Mouse (Mus musculus) heart, postnatal 0 days (tissue): ENCODE measurements around the gene Usp17ld. TPM values are rescaled to one million over a fixed set of nuclear protein-coding genes. Genes with fewer than 3 reads are reported as not detected.
"Not testable (repeated sequence)": the region's sequence is repeated elsewhere in the genome, so short reads cannot be mapped to it uniquely, and the experiment has no call there.

Source experiments
- ATAC-seq: fragments of 200-750 bp; cut with Nextera tagmentation; 2 replicates; pipeline ENCODE4 v1.8.0; 2017; ENCODE audit warnings: low read depth, moderate number of reproducible peaks, moderate library complexity; ENCODE audit not compliant: insufficient read depth
- DNase-seq: peaks from one replicate; pipeline ENCODE4 v3.0.0-alpha.2; 2016; ENCODE audit warnings: low spot score
- H3K27ac ChIP-seq: fragments of 300-500 bp; sonication (generic); 2 replicates; pipeline ENCODE4 v1.5.1; 2014; ENCODE audit warnings: low read depth, mild to moderate bottlenecking
- H3K27me3 ChIP-seq: fragments of 300-500 bp; sonication (generic); 2 replicates; pipeline ENCODE4 v1.6.1; 2014; ENCODE audit warnings: low read length, mixed read lengths; ENCODE audit not compliant: control insufficient read depth, insufficient read depth
- H3K36me3 ChIP-seq: fragments of 300-500 bp; sonication (generic); replicated peaks from 2 replicates; pipeline ENCODE4 v1.6.1; 2014; ENCODE audit warnings: low read length, mixed read lengths; ENCODE audit not compliant: control insufficient read depth, insufficient read depth
- H3K4me1 ChIP-seq: fragments of 300-500 bp; sonication (generic); 2 replicates; pipeline ENCODE4 v1.6.1; 2014; ENCODE audit warnings: antibody characterized with exemption; ENCODE audit not compliant: control insufficient read depth, insufficient read depth
- H3K4me2 ChIP-seq: fragments of 300-500 bp; sonication (generic); 2 replicates; pipeline ENCODE4 v1.6.1; 2014; ENCODE audit warnings: low read depth, mild to moderate bottlenecking, low read length, moderate library complexity
- H3K4me3 ChIP-seq: fragments of 300-500 bp; sonication (generic); 2 replicates; pipeline ENCODE4 v1.5.1; 2014; ENCODE audit warnings: low read depth, low read length
- H3K9ac ChIP-seq: fragments of 300-500 bp; sonication (generic); replicated peaks from 2 replicates; pipeline ENCODE4 v1.6.1; 2014; ENCODE audit warnings: low read depth, low read length, mixed read lengths
- H3K9me3 ChIP-seq: fragments of 300-500 bp; sonication (generic); replicated peaks from 2 replicates; pipeline ENCODE4 v1.6.1; 2016; ENCODE audit warnings: low read length; ENCODE audit not compliant: control insufficient read depth
- CTCF ChIP-seq: IDR thresholded peaks from 2 replicates; pipeline ENCODE4 v1.5.1; 2016; ENCODE audit warnings: antibody characterized with exemption, control low read depth, low read depth
- EP300 ChIP-seq: IDR thresholded peaks from 2 replicates; pipeline ENCODE4 v1.6.1; 2016; ENCODE audit warnings: antibody characterized with exemption, low read depth
- WGBS: fragments of 180-500 bp; shearing (Covaris S2); extraction: QIAGEN DNeasy Blood & Tissue Kit; methylation state at CpG from one replicate; pipeline ENCODE4 v1.1.7; 2014; 5-methylcytosine and 5-hydroxymethylcytosine counted together
- microRNA-seq: library from miRNA; unstranded; fragments of <30 nt; microRNA quantifications from one replicate; pipeline ENCODE4, GENCODE M21; 2016
- polyA plus RNA-seq: library from polyadenylated mRNA; unstranded; fragments of >200 nt; fragmentation: Nextera tagmentation; extraction: Ambion mirVana; gene quantifications from 2 replicates; pipeline ENCODE4 v1.2.1, GENCODE M21; 2015
- total RNA-seq: library from RNA; depleted of rRNA; stranded (reverse); fragments of >200 nt; gene quantifications from 2 replicates; pipeline ENCODE4 v1.2.3, GENCODE M21; 2014; ENCODE audit warnings: low replicate concordance; rRNA removed

The Usp17ld gene
- total RNA-seq (not detected in 2 replicates), polyA plus RNA-seq (not detected in 2 replicates)

GRCm38 (mm10) chr7:103252405-103252804 is at the start of gene Usp17ld:
Gene Usp17ld (minus strand): TSS chr7:103252505.
- not testable (repeated sequence) for H3K36me3 ChIP-seq, H3K4me3 ChIP-seq, ATAC-seq, H3K27me3 ChIP-seq, H3K9ac ChIP-seq, H3K4me2 ChIP-seq, H3K9me3 ChIP-seq, H3K27ac ChIP-seq, H3K4me1 ChIP-seq, DNase-seq

DNA sequence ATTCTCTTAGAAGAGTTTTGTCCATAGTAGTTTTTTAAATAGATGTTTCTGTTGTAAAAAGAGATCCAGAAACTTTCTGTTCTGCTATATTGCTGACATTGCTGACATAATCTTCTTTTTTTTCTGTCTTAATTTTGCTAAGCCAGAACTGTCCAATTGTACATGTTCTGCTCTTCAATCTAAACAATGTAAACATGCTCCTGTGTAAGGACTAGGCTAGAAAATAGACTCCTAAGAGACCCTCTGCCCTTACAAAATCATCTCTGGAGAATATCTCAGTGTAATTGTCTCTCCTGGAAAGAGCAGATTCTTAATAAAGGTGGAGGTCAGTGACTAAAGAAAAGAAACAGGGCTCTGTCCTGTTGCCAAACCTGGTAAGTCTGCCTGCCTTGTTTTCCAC is 35.6 kb downstream of the Usp17ld start, which contains the start of gene Olfr594:
TSS of gene Olfr594 (plus strand) at position 301 of the 400 bp plus-strand sequence.
- Histone ChIP-seq H3K4me1 (no peaks in the 10 kb centered on the region), H3K9me3 (no peaks in the 10 kb centered on the region), H3K4me3 (no peak within 1 kb of the TSS), H3K36me3 (no peaks in the 10 kb centered on the region), H3K9ac (no peak within 1 kb of the TSS), H3K4me2 (no peak within 1 kb of the TSS), H3K27me3 (no peaks in the 10 kb centered on the region), H3K27ac (no peak within 1 kb of the TSS)
- ATAC-seq (no peak), DNase-seq (no peak)
- TF ChIP-seq CTCF (no peak), EP300 (no peak)

DNA sequence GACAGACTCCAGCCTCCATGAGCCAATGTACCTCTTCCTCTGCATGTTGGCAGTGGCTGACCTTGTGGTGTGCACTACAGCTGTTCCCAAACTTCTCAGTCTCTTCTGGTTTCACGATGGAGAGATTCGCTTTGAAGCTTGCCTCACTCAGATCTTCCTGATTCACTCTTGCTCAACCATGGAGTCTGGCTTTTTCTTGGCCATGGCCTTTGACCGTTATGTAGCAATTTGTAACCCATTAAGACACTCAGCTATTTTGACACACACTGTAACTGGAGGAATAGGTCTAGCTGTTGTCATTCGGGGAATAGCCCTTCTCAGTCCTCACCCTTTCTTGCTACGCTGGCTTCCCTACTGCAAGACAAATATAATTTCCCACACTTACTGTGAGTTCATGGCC is 40.3 kb downstream of the Usp17ld start:
- not testable (repeated sequence) for H3K9ac ChIP-seq, ATAC-seq, DNase-seq, H3K27me3 ChIP-seq, H3K36me3 ChIP-seq, H3K27ac ChIP-seq, H3K4me1 ChIP-seq, H3K9me3 ChIP-seq, H3K4me2 ChIP-seq, H3K4me3 ChIP-seq
- 83% methylated on average over 5 of the region's 5 CpGs for WGBS

DNA sequence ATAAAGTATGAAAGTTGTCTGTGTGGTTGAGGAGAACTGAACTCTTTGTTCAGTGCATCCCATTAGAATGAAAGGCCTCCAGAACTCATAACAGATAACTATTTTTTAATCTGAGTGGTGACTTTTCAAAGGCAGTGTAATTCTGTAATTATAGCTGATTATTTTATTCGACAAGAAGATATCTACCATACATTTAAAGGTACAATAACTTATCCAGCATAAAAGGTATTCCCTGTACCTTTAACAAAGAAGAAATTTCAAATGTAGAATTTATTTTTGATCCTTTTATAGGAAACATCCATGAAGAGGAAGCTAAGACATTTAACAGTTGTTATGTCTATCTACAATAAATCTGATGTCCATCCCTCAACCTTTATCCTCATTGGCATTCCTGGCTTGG is 40.7 kb downstream of the Usp17ld start, which contains the start of gene Olfr593:
TSS of gene Olfr593 (plus strand) at position 301 of the 400 bp plus-strand sequence.
- no peaks in the 10 kb centered on the region for H3K36me3 ChIP-seq
- ATAC-seq (no peak), DNase-seq (no peak)
- WGBS: 56% methylated on average over 1 of the region's 1 CpGs
- no peaks in the 10 kb centered on the region for H3K9me3 ChIP-seq
- no peak for TF ChIP-seq EP300
- no peak for TF ChIP-seq CTCF
- no peaks in the 10 kb centered on the region for H3K27me3 ChIP-seq
- no peak within 1 kb of the TSS for H3K9ac ChIP-seq
- no peak within 1 kb of the TSS for H3K4me3 ChIP-seq
- no peak within 1 kb of the TSS for H3K27ac ChIP-seq
- H3K4me2 ChIP-seq: no peak within 1 kb of the TSS
- no peaks in the 10 kb centered on the region for H3K4me1 ChIP-seq

Small RNA genes lying within 50 kb of the gene (microRNA-seq; reads per million reads assigned to microRNA genes)
- not detected for gene Gm23550
- not detected for gene Gm25171

Other genes with a start within 250 kb of the Usp17ld start
- gene Olfr582, start 214.5 kb downstream of the Usp17ld start, total RNA-seq: not detected in 2 replicates
- not detected in 2 replicates for gene Olfr582, start 214.5 kb downstream of the Usp17ld start, polyA plus RNA-seq
- not detected in 2 replicates for gene Olfr583, start 201.2 kb downstream of the Usp17ld start, total RNA-seq
- not detected in 2 replicates for gene Olfr583, start 201.2 kb downstream of the Usp17ld start, polyA plus RNA-seq
- not detected in 2 replicates for gene Olfr584, start 170.6 kb downstream of the Usp17ld start, total RNA-seq
- gene Olfr584, start 170.6 kb downstream of the Usp17ld start, polyA plus RNA-seq: not detected in 2 replicates
- gene Olfr585, start 154.8 kb downstream of the Usp17ld start, total RNA-seq: not detected in 2 replicates
- gene Olfr585, start 154.8 kb downstream of the Usp17ld start, polyA plus RNA-seq: not detected in 2 replicates
- gene Olfr586, start 126.9 kb downstream of the Usp17ld start, total RNA-seq: not detected in 2 replicates
- gene Olfr586, start 126.9 kb downstream of the Usp17ld start, polyA plus RNA-seq: not detected in 2 replicates
- not detected in 2 replicates for gene Olfr588-ps1, start 111.6 kb downstream of the Usp17ld start, total RNA-seq
- gene Olfr588-ps1, start 111.6 kb downstream of the Usp17ld start, polyA plus RNA-seq: not detected in 2 replicates
- not detected in 2 replicates for gene Olfr589, start 96.1 kb downstream of the Usp17ld start, total RNA-seq
- gene Olfr589, start 96.1 kb downstream of the Usp17ld start, polyA plus RNA-seq: not detected in 2 replicates
- not detected in 2 replicates for gene Olfr591, start 74.2 kb downstream of the Usp17ld start, total RNA-seq
- gene Olfr591, start 74.2 kb downstream of the Usp17ld start, polyA plus RNA-seq: not detected in 2 replicates
- gene Olfr592, start 67.7 kb downstream of the Usp17ld start, total RNA-seq: not detected in 2 replicates
- gene Olfr592, start 67.7 kb downstream of the Usp17ld start, polyA plus RNA-seq: not detected in 2 replicates
- not detected in 2 replicates for gene Olfr593, start 40.6 kb downstream of the Usp17ld start, total RNA-seq
- not detected in 2 replicates for gene Olfr593, start 40.6 kb downstream of the Usp17ld start, polyA plus RNA-seq
- gene Olfr594, start 35.5 kb downstream of the Usp17ld start, total RNA-seq: not detected in 2 replicates
- gene Olfr594, start 35.5 kb downstream of the Usp17ld start, polyA plus RNA-seq: not detected in 2 replicates
- not detected in 2 replicates for gene Olfr596, start 53.1 kb upstream of the Usp17ld start, total RNA-seq
- gene Olfr596, start 53.1 kb upstream of the Usp17ld start, polyA plus RNA-seq: not detected in 2 replicates
- not detected in 2 replicates for gene Olfr597, start 63.8 kb upstream of the Usp17ld start, total RNA-seq
- gene Olfr597, start 63.8 kb upstream of the Usp17ld start, polyA plus RNA-seq: not detected in 2 replicates
- not detected in 2 replicates for gene Olfr598, start 71.1 kb upstream of the Usp17ld start, total RNA-seq
- not detected in 2 replicates for gene Olfr598, start 71.1 kb upstream of the Usp17ld start, polyA plus RNA-seq
- gene Olfr599, start 83.4 kb upstream of the Usp17ld start, total RNA-seq: not detected in 2 replicates
- gene Olfr599, start 83.4 kb upstream of the Usp17ld start, polyA plus RNA-seq: not detected in 2 replicates
- not detected in 2 replicates for gene Olfr600, start 97.2 kb upstream of the Usp17ld start, total RNA-seq
- not detected in 2 replicates for gene Olfr600, start 97.2 kb upstream of the Usp17ld start, polyA plus RNA-seq
- gene Olfr601, start 110.2 kb upstream of the Usp17ld start, total RNA-seq: not detected in 2 replicates
- gene Olfr601, start 110.2 kb upstream of the Usp17ld start, polyA plus RNA-seq: not detected in 2 replicates
- gene Olfr603, start 133.7 kb upstream of the Usp17ld start, total RNA-seq: not detected in 2 replicates
- gene Olfr603, start 133.7 kb upstream of the Usp17ld start, polyA plus RNA-seq: not detected in 2 replicates
- gene Usp17lc, start 162.6 kb upstream of the Usp17ld start, total RNA-seq: not detected in 2 replicates
- gene Usp17lc, start 162.6 kb upstream of the Usp17ld start, polyA plus RNA-seq: 0.12 and 0.19 TPM in 2 replicates
- not detected in 2 replicates for gene Olfr605, start 192.9 kb upstream of the Usp17ld start, total RNA-seq
- not detected in 2 replicates for gene Olfr605, start 192.9 kb upstream of the Usp17ld start, polyA plus RNA-seq
- gene Olfr606, start 196.5 kb upstream of the Usp17ld start, total RNA-seq: not detected in 2 replicates
- not detected in 2 replicates for gene Olfr606, start 196.5 kb upstream of the Usp17ld start, polyA plus RNA-seq
- not detected in 2 replicates for gene Olfr607, start 211.6 kb upstream of the Usp17ld start, total RNA-seq
- 0.55 and 0.91 TPM in 2 replicates for gene Olfr607, start 211.6 kb upstream of the Usp17ld start, polyA plus RNA-seq
- 9.8 TPM in 2 replicates for gene Olfr608, start 217.4 kb upstream of the Usp17ld start, total RNA-seq
- 1.1 and 1.3 TPM in 2 replicates for gene Olfr608, start 217.4 kb upstream of the Usp17ld start, polyA plus RNA-seq
- gene Olfr609, start 245.6 kb upstream of the Usp17ld start, total RNA-seq: not detected in 2 replicates
- gene Olfr609, start 245.6 kb upstream of the Usp17ld start, polyA plus RNA-seq: 0.04 TPM in 2 replicates